Mouse (Mus musculus) ovary, postnatal 10 days (tissue): ENCODE data around the gene Vezf1.
"Not testable (repeated sequence)": the region's sequence is repeated elsewhere in the genome, so short reads cannot be mapped to it uniquely, and the experiment has no call there.

ENCODE experiments used
- DNase-seq: peaks from one replicate; pipeline ENCODE4 v3.0.0; 2022; ENCODE audit warnings: low spot score

Gene Vezf1

GRCm38 (mm10) chr11:88067586-88068410 is at the start of gene Vezf1:
TSS of gene Vezf1 (plus strand) at chr11:88068279.
- peak; percentile 60 for DNase-seq

GRCm38 (mm10) chr11:88023933-88024332 is 44.1 kb upstream of the Vezf1 start:
- no peak for DNase-seq

- DNase-seq: no peak
Measured at GRCm38 (mm10) chr11:88027391-88028035, 40.6 kb upstream of the Vezf1 start.

GRCm38 (mm10) chr11:88028193-88028684 is 39.8 kb upstream of the Vezf1 start:
- DNase-seq: no peak

- DNase-seq: no peak
Measured at GRCm38 (mm10) chr11:88030219-88030618, 37.9 kb upstream of the Vezf1 start.

GRCm38 (mm10) chr11:88030836-88031235 is 37.2 kb upstream of the Vezf1 start:
- DNase-seq: no peak

GRCm38 (mm10) chr11:88031753-88032152 is 36.3 kb upstream of the Vezf1 start:
- DNase-seq: no peak

- no peak for DNase-seq
Measured at GRCm38 (mm10) chr11:88035970-88036369, 32.1 kb upstream of the Vezf1 start.

- no peak for DNase-seq
Measured at GRCm38 (mm10) chr11:88036761-88037251, 31.3 kb upstream of the Vezf1 start.

- no peak for DNase-seq
Measured at GRCm38 (mm10) chr11:88037386-88037785, 30.7 kb upstream of the Vezf1 start.

GRCm38 (mm10) chr11:88039066-88039465 is 29.0 kb upstream of the Vezf1 start:
- DNase-seq: no peak

- no peak for DNase-seq
Measured at GRCm38 (mm10) chr11:88044314-88044713, 23.8 kb upstream of the Vezf1 start.

GRCm38 (mm10) chr11:88045159-88045558 is 22.9 kb upstream of the Vezf1 start:
- not testable (repeated sequence) for DNase-seq

- DNase-seq: no peak
Measured at GRCm38 (mm10) chr11:88045878-88046277, 22.2 kb upstream of the Vezf1 start.

- no peak for DNase-seq
Measured at GRCm38 (mm10) chr11:88046323-88046937, 21.6 kb upstream of the Vezf1 start.

- peak; percentile 96 for DNase-seq
Measured at GRCm38 (mm10) chr11:88046944-88047794, 20.9 kb upstream of the Vezf1 start, which contains the start of gene Srsf1. TSS of gene Srsf1 (plus strand) at chr11:88047373.

- DNase-seq: peak; percentile 64
Measured at GRCm38 (mm10) chr11:88047871-88048531, 20.1 kb upstream of the Vezf1 start.

GRCm38 (mm10) chr11:88048961-88049670 is 19.0 kb upstream of the Vezf1 start:
- DNase-seq: no peak

- no peak for DNase-seq
Measured at GRCm38 (mm10) chr11:88049732-88050131, 18.3 kb upstream of the Vezf1 start.

- DNase-seq: no peak
Measured at GRCm38 (mm10) chr11:88052638-88053037, 15.4 kb upstream of the Vezf1 start.
